Mouse (Mus musculus): ENCODE measurements at regions not wholly inside any gene's neighbourhood (a gene's known extent, or its start where the extent isn't known, plus 50 kb on each side); places are given as distances from the start of the nearest gene placed in this dataset.
A peak's percentile ranks its signal among the peaks of the same experiment; 100 is the strongest.

GRCm38 (mm10) chr9:113305761-113306160 is 402.3 kb downstream of the Pdcd6ip start:
- ChIA-PET CTCF (no interaction called here), POLR2A (no interaction called here)
- H3K27me3 ChIP-seq: no peaks in the 10 kb centered on the region
- DNase-seq (ENCODE audit: low read depth, low spot score): no peak
- no peak for ATAC-seq
- in situ Hi-C loops (cut with MboI; ENCODE audit: low pct_unique_long_range_greater_than_20kb): no loop called here
- no peak for TF ChIP-seq CTCF (IDR thresholded peaks at IDR 0.05)

GRCm38 (mm10) chr9:113302429-113302828 is 405.6 kb downstream of the Pdcd6ip start:
- DNase-seq (ENCODE audit: low read depth, low spot score): no peak
- CTCF ChIA-PET: no interaction called here
- peaks cover 5% of the 10 kb centered on the region for H3K27me3 ChIP-seq
- no peak for TF ChIP-seq CTCF (IDR thresholded peaks at IDR 0.05)
- in situ Hi-C loops (cut with MboI; ENCODE audit: low pct_unique_long_range_greater_than_20kb): no loop called here
- ATAC-seq: no peak
- POLR2A ChIA-PET: no interaction called here

GRCm38 (mm10) chr9:113300846-113301245 is 407.2 kb downstream of the Pdcd6ip start:
- DNase-seq (ENCODE audit: low read depth, low spot score): no peak
- peaks cover 5% of the 10 kb centered on the region for H3K27me3 ChIP-seq
- peak; percentile 18 for TF ChIP-seq CTCF (IDR thresholded peaks at IDR 0.05)
- ChIA-PET CTCF (interaction anchor here (1.2 kb wide), 1 partner anchor 13 kb away, joined by 3 read pairs; no protein-coding TSS in a partner anchor), POLR2A (no interaction called here)
- in situ Hi-C loops (cut with MboI; ENCODE audit: low pct_unique_long_range_greater_than_20kb): no loop called here
- no peak for ATAC-seq

- H3K27me3 ChIP-seq: peaks cover 5% of the 10 kb centered on the region
- no peak for ATAC-seq
- in situ Hi-C loops (cut with MboI; ENCODE audit: low pct_unique_long_range_greater_than_20kb): no loop called here
- no peak for DNase-seq (ENCODE audit: low read depth, low spot score)
- TF ChIP-seq CTCF (IDR thresholded peaks at IDR 0.05): no peak
- ChIA-PET POLR2A (no interaction called here), CTCF (interaction anchor here (1.2 kb wide), 1 partner anchor 14 kb away, joined by 3 read pairs; no protein-coding TSS in a partner anchor)
Observed at GRCm38 (mm10) chr9:113299900-113300299, 408.2 kb downstream of the Pdcd6ip start.

- no peak for ATAC-seq
- ChIA-PET CTCF (no interaction called here), POLR2A (no interaction called here)
- no peak for TF ChIP-seq CTCF (IDR thresholded peaks at IDR 0.05)
- DNase-seq (ENCODE audit: low read depth, low spot score): no peak
- peaks cover 5% of the 10 kb centered on the region for H3K27me3 ChIP-seq
- in situ Hi-C loops (cut with MboI; ENCODE audit: low pct_unique_long_range_greater_than_20kb): no loop called here
Observed at GRCm38 (mm10) chr9:113295850-113296467, 412.1 kb downstream of the Pdcd6ip start.

- ChIA-PET POLR2A (no interaction called here), CTCF (no interaction called here)
- no peak for DNase-seq (ENCODE audit: low read depth, low spot score)
- in situ Hi-C loops (cut with MboI; ENCODE audit: low pct_unique_long_range_greater_than_20kb): no loop called here
- H3K27me3 ChIP-seq: no peaks in the 10 kb centered on the region
- no peak for ATAC-seq
- no peak for TF ChIP-seq CTCF (IDR thresholded peaks at IDR 0.05)
Observed at GRCm38 (mm10) chr9:113287397-113287796, 420.7 kb downstream of the Pdcd6ip start.

DNA sequence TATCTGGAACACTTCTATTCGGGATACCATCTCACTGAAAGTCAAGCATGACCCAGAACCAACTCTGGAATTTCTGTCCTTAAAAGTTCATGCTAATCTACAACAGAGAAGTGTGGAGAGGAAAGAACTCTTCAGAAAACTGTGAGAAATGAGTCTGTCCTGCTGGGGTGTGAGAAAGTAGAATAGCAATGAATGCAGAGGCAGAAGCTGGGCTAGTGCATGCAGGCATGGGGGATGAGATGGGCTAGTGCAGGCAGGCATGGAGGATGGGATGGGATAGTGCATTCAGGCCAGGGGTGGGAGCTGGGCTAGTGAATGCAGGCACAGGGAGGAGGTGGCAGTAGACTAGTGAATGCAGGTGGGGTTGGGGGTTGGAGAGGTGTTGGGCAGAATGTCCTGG is 424.8 kb downstream of the Pdcd6ip start:
- ChIA-PET POLR2A (no interaction called here), CTCF (no interaction called here)
- no peak for DNase-seq (ENCODE audit: low read depth, low spot score)
- ATAC-seq: no peak
- in situ Hi-C loops (cut with MboI; ENCODE audit: low pct_unique_long_range_greater_than_20kb): no loop called here
- TF ChIP-seq CTCF (IDR thresholded peaks at IDR 0.05): no peak
- no peaks in the 10 kb centered on the region for H3K27me3 ChIP-seq

DNA sequence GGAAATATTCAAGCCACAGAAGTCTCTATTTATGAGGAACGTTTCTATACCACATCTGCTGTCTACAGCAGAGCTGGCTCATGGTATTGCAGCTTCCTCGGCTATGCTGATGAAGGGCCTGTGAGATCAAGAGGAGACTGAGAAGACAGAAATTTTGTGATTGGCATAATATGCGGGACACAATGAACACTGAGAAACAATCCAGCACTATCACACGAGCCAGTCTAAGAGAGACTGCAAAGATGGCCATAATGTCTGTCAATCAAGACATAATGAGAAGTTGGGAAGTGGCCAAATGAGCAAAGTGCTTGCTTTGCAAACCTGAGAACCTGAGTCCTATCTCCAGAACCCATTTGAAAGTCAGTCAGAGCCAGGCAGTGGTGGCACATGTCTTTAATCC is 437.5 kb downstream of the Pdcd6ip start:
- no peak for TF ChIP-seq CTCF (IDR thresholded peaks at IDR 0.05)
- H3K27me3 ChIP-seq: no peaks in the 10 kb centered on the region
- no peak for DNase-seq (ENCODE audit: low read depth, low spot score)
- no peak for ATAC-seq
- CTCF ChIA-PET: no interaction called here
- POLR2A ChIA-PET: no interaction called here
- in situ Hi-C loops (cut with MboI; ENCODE audit: low pct_unique_long_range_greater_than_20kb): no loop called here

- POLR2A ChIA-PET: no interaction called here
- no peak for DNase-seq (ENCODE audit: low read depth, low spot score)
Observed at GRCm38 (mm10) chr9:113267696-113268095, 440.4 kb downstream of the Pdcd6ip start.

GRCm38 (mm10) chr9:113263636-113264035 is 444.4 kb downstream of the Pdcd6ip start:
- DNase-seq (ENCODE audit: low read depth, low spot score): no peak
- in situ Hi-C loops (cut with MboI; ENCODE audit: low pct_unique_long_range_greater_than_20kb): no loop called here
- H3K27me3 ChIP-seq: no peaks in the 10 kb centered on the region
- ChIA-PET CTCF (no interaction called here), POLR2A (no interaction called here)
- no peak for ATAC-seq
- TF ChIP-seq CTCF (IDR thresholded peaks at IDR 0.05): no peak

More at GRCm38 (mm10) chr9:113267696-113268095, 440.4 kb downstream of the Pdcd6ip start:
- CTCF ChIA-PET: no interaction called here
- TF ChIP-seq CTCF (IDR thresholded peaks at IDR 0.05): no peak
- H3K27me3 ChIP-seq: no peaks in the 10 kb centered on the region
- no peak for ATAC-seq
- in situ Hi-C loops (cut with MboI; ENCODE audit: low pct_unique_long_range_greater_than_20kb): no loop called here

- in situ Hi-C loops (cut with MboI; ENCODE audit: low pct_unique_long_range_greater_than_20kb): no loop called here
- DNase-seq (ENCODE audit: low read depth, low spot score) (no peak), ATAC-seq (no peak)
- H3K27me3 ChIP-seq: no peaks in the 10 kb centered on the region
- CTCF ChIA-PET: no interaction called here
- no peak for TF ChIP-seq CTCF (IDR thresholded peaks at IDR 0.05)
- POLR2A ChIA-PET: no interaction called here
Observed at GRCm38 (mm10) chr9:113260296-113260695, 447.8 kb downstream of the Pdcd6ip start.

GRCm38 (mm10) chr9:113258556-113258955 is 449.5 kb downstream of the Pdcd6ip start:
- in situ Hi-C loops (cut with MboI; ENCODE audit: low pct_unique_long_range_greater_than_20kb): no loop called here
- TF ChIP-seq CTCF (IDR thresholded peaks at IDR 0.05): no peak
- POLR2A ChIA-PET: no interaction called here
- ATAC-seq: no peak
- CTCF ChIA-PET: no interaction called here
- DNase-seq (ENCODE audit: low read depth, low spot score): no peak
- no peaks in the 10 kb centered on the region for H3K27me3 ChIP-seq
